Mouse (Mus musculus) hematopoietic multipotent progenitor cell, adult 10-12 weeks (in vitro differentiated cells): ENCODE data around the gene F2. TPM values are rescaled to one million over a fixed set of nuclear protein-coding genes. Genes with fewer than 3 reads are reported as not detected.

Source experiments
- polyA plus RNA-seq: library from polyadenylated mRNA; stranded (reverse); fragments of >175 nt; gene quantifications from 2 replicates; pipeline ENCODE4 v1.2.3, GENCODE M21; 2012; ENCODE audit warnings: low replicate concordance

The F2 gene
- not detected in 2 replicates for polyA plus RNA-seq

DNA sequence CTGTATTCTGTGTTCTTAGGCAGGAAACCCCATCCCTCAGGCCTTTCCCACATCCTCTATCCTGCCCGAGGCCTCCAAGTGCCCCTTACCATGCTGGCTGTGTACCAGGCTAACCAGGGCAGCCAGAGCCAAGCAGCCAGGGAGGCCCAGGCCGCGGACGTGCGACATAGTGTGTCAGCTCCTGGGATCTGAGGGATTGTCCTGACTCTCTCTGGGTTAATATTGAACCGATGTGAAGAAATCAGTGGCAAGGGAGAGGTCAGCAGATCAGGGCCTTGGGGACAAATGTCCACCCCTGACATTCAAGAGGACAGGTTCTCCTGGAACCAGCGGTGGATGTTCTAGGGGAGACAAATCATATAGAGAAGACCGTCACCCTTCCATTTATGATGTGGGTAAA is at the start of gene F2:
Gene F2 (minus strand): TSS at position 186 of the 400 bp plus-strand sequence.

DNA sequence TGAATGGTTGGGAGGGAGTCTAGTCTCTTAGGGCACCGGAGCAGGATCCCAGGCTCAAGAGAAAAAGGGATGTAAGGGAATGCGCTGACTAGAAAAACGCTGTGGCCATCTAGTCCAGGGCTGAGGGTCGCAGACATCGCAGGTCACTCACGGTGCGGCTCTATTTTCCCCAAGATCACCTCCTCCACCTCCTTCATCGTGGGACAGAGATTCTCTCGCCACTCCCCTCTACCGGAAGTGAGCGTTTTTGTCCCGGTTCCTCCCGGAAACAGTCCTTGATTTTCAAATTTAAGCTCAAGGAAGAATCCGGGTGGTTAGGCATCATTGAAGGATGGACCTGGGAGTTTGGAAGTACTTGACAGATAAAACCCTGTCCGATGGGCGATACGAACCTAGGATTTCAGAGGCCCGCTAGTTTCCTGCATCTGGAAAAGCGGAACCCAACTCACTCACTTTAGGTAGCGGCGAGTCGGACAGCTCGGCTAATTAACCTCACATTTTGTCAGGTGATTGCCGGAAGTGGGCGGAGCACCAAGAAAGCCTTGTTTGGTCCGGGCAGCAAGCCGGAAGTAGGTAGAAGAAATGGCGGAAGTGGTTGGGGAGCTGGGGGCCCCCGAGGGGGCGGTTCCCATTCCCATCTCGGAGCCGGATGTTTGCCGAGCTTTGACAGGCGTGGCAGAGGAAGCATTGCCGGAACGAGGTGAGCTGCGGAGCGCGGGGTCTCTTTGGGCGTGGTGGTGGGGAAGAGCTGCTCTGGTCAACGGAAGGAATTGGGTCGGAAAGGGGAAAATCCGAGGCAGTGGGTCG is 13.5 kb upstream of the F2 start, which contains the start of the genes Zfp408 and Arhgap1:
Gene Zfp408 (minus strand): TSS at position 239 of the 807 bp plus-strand sequence.
Gene Arhgap1 (plus strand): TSS at position 308 of the 807 bp plus-strand sequence.

Other genes with a start within 250 kb of the F2 start
- gene 1110051M20Rik, start 191.7 kb downstream of the F2 start, polyA plus RNA-seq: 4.0 and 6.3 TPM in 2 replicates
- 0.35 and 1.3 TPM in 2 replicates for gene Lrp4, start 178.9 kb downstream of the F2 start, polyA plus RNA-seq
- gene Ckap5, start 109.7 kb downstream of the F2 start, polyA plus RNA-seq: 1.5 and 1.9 TPM in 2 replicates
- gene Zfp408, start 13.4 kb upstream of the F2 start, polyA plus RNA-seq: 20.3 and 26.5 TPM in 2 replicates
- 25.9 and 56.3 TPM in 2 replicates for gene Arhgap1, start 13.4 kb upstream of the F2 start, polyA plus RNA-seq
- gene Atg13, start 74.2 kb upstream of the F2 start, polyA plus RNA-seq: 34.7 and 41.6 TPM in 2 replicates
- gene Harbi1, start 74.4 kb upstream of the F2 start, polyA plus RNA-seq: 1.2 and 2.2 TPM in 2 replicates
- gene Ambra1, start 93.7 kb upstream of the F2 start, polyA plus RNA-seq: 35.8 and 49.0 TPM in 2 replicates